Mouse (Mus musculus) gastrocnemius, postnatal 36 days (tissue): ENCODE data around the gene Gnb5. TPM values are rescaled to one million over a fixed set of nuclear protein-coding genes. Genes with fewer than 3 reads are reported as not detected.
A peak's percentile ranks its signal among the peaks of the same experiment; 100 is the strongest.

Experiments
- DNase-seq, 2 experiments: peaks; one replicate each; pipeline ENCODE4 v3.0.0; 2022
- intact Hi-C: fragments of 180-260 bp; cut with DNase I; formaldehyde crosslinking; loops from one replicate; pipeline ENCODE4 v1.15.1; 2025
- long read RNA-seq, 2 experiments: library from polyadenylated mRNA; stranded (forward); transcript quantifications; one replicate each; pipeline ENCODE4 v2.0.0; 2021
- total RNA-seq, 2 experiments: library from RNA; stranded (reverse); gene quantifications; 2 replicates each; pipeline ENCODE4 v1.2.3; 2021

Gene Gnb5
- 10 to 100 TPM in 1 of 2 experiments, 1 to 10 TPM in 1; 8.7 to 14.8 TPM for total RNA-seq
- long read RNA-seq, experiment 1, transcript Gnb5-206 (11 exons, 2,105 nt) = major isoform, 16 of 18 reads
- long read RNA-seq, experiment 1, partial matches to known transcripts = 0 of 18 reads
- long read RNA-seq, experiment 1, other reads (novel, unspliced or antisense) = 2 of 18 reads
- long read RNA-seq, experiment 2, transcript Gnb5-206 (11 exons, 2,105 nt) = major isoform, 11 of 16 reads
- long read RNA-seq, experiment 2, partial matches to known transcripts = 1 of 16 reads
- long read RNA-seq, experiment 2, other reads (novel, unspliced or antisense) = 4 of 16 reads

GRCm38 (mm10) chr9:75306126-75306898 lies at the start of gene Gnb5:
TSS of gene Gnb5 (plus strand) at chr9:75306288.
- intact Hi-C loops = no loop called here
- DNase-seq = no peak

GRCm38 (mm10) chr9:75258792-75259191 lies 47.3 kb upstream of the Gnb5 start:
- intact Hi-C loops = no loop called here
- DNase-seq = no peak

- intact Hi-C loops = loop anchor here (5.0 kb wide), 1 partner anchor 32 kb away; no protein-coding TSS in a partner anchor
- no peak for DNase-seq
Observed at GRCm38 (mm10) chr9:75259656-75260055, 46.4 kb upstream of the Gnb5 start.

GRCm38 (mm10) chr9:75261332-75261872 lies 44.7 kb upstream of the Gnb5 start:
- no peak for DNase-seq
- intact Hi-C loops = loop anchor here (5.0 kb wide), 1 partner anchor 34 kb away; no protein-coding TSS in a partner anchor

- intact Hi-C loops = loop anchor here (5.0 kb wide), 1 partner anchor 35 kb away; no protein-coding TSS in a partner anchor
Observed at GRCm38 (mm10) chr9:75262235-75262826, 43.8 kb upstream of the Gnb5 start.

GRCm38 (mm10) chr9:75264008-75264718 lies 41.9 kb upstream of the Gnb5 start:
- DNase-seq = no peak
- intact Hi-C loops = loop anchor here (5.0 kb wide), 1 partner anchor 37 kb away; no protein-coding TSS in a partner anchor

More at GRCm38 (mm10) chr9:75262235-75262826, 43.8 kb upstream of the Gnb5 start:
- DNase-seq = no peak

- intact Hi-C loops = no loop called here
- DNase-seq = no peak
Observed at GRCm38 (mm10) chr9:75267147-75267546, 38.9 kb upstream of the Gnb5 start.

- intact Hi-C loops = no loop called here
- no peak for DNase-seq
Observed at GRCm38 (mm10) chr9:75270382-75270781, 35.7 kb upstream of the Gnb5 start.

- intact Hi-C loops = no loop called here
- no peak for DNase-seq
Observed at GRCm38 (mm10) chr9:75271539-75271938, 34.5 kb upstream of the Gnb5 start.

GRCm38 (mm10) chr9:75273646-75274045 lies 32.4 kb upstream of the Gnb5 start:
- DNase-seq = no peak
- intact Hi-C loops = no loop called here

GRCm38 (mm10) chr9:75274486-75274885 lies 31.6 kb upstream of the Gnb5 start:
- intact Hi-C loops = no loop called here
- no peak for DNase-seq

GRCm38 (mm10) chr9:75275051-75275450 lies 31.0 kb upstream of the Gnb5 start:
- no peak for DNase-seq
- intact Hi-C loops = loop anchor here (5.0 kb wide), 1 partner anchor 63 kb away; no protein-coding TSS in a partner anchor

GRCm38 (mm10) chr9:75280814-75281213 lies 25.3 kb upstream of the Gnb5 start:
- DNase-seq = peak; percentile 30 to 38
- intact Hi-C loops = loop anchor here (10.0 kb wide), 1 partner anchor 376 kb away; no protein-coding TSS in a partner anchor

- no peak for DNase-seq
- intact Hi-C loops = loop anchor here (10.0 kb wide), 1 partner anchor 377 kb away; no protein-coding TSS in a partner anchor
Observed at GRCm38 (mm10) chr9:75282179-75282578, 23.9 kb upstream of the Gnb5 start.

GRCm38 (mm10) chr9:75282830-75283229 lies 23.3 kb upstream of the Gnb5 start:
- no peak for DNase-seq
- intact Hi-C loops = loop anchor here (10.0 kb wide), 1 partner anchor 378 kb away; no protein-coding TSS in a partner anchor

GRCm38 (mm10) chr9:75283636-75284035 lies 22.5 kb upstream of the Gnb5 start:
- no peak for DNase-seq
- intact Hi-C loops = loop anchor here (10.0 kb wide), 1 partner anchor 379 kb away; no protein-coding TSS in a partner anchor

GRCm38 (mm10) chr9:75285363-75285762 lies 20.7 kb upstream of the Gnb5 start:
- no peak for DNase-seq
- intact Hi-C loops = loop anchor here (10.0 kb wide), 1 partner anchor 381 kb away; no protein-coding TSS in a partner anchor

- intact Hi-C loops = loop anchor here (10.0 kb wide), 1 partner anchor 383 kb away; no protein-coding TSS in a partner anchor
- DNase-seq = no peak
Observed at GRCm38 (mm10) chr9:75287636-75288035, 18.5 kb upstream of the Gnb5 start.

- DNase-seq = no peak
- intact Hi-C loops = loop anchor here (10.0 kb wide), 1 partner anchor 385 kb away; no protein-coding TSS in a partner anchor
Observed at GRCm38 (mm10) chr9:75289545-75289944, 16.5 kb upstream of the Gnb5 start.

GRCm38 (mm10) chr9:75299342-75299741 lies 6.7 kb upstream of the Gnb5 start:
- intact Hi-C loops = no loop called here
- no peak for DNase-seq
